Mouse (Mus musculus): ENCODE data around the gene Tex38. TPM values are rescaled to one million over a fixed set of nuclear protein-coding genes. Genes with fewer than 3 reads are reported as not detected.

Gene Tex38
- polyA plus RNA-seq, 1 experiment = not detected

GRCm38 (mm10) chr4:115733746-115734145 is 47.1 kb downstream of the Tex38 start:
- H3K27me3 ChIP-seq (ENCODE audit: control insufficient read depth, insufficient read depth, low read length, poor library complexity, severe bottlenecking) = no peaks in the 10 kb centered on the region
- H3K4me3 ChIP-seq (ENCODE audit: low read depth, low read length) = no peak overlapping the region
- peaks cover 3% of the 10 kb centered on the region for H3K4me1 ChIP-seq (ENCODE audit: control insufficient read depth, insufficient read depth, low read length)
- H3K9me3 ChIP-seq (replicated peaks; ENCODE audit: control insufficient read depth, insufficient read depth, low read length, poor library complexity, severe bottlenecking) = no peaks in the 10 kb centered on the region
- TF ChIP-seq CTCF (IDR thresholded peaks at IDR 0.05; ENCODE audit: low read depth, low read length) = no peak
- TF ChIP-seq EP300 (IDR thresholded peaks at IDR 0.05; ENCODE audit: insufficient read depth, low read depth, low read length) = no peak
- no peak for TF ChIP-seq POLR2A (IDR thresholded peaks at IDR 0.05; ENCODE audit: insufficient read depth, low read length)
- H3K36me3 ChIP-seq (ENCODE audit: control insufficient read depth, insufficient read depth, low read length, poor library complexity, severe bottlenecking) = no peaks in the 10 kb centered on the region
- no peak overlapping the region for H3K27ac ChIP-seq (ENCODE audit: insufficient read depth, low read length)
- no peak overlapping the region for H3K9ac ChIP-seq (ENCODE audit: low read depth, poor library complexity, severe bottlenecking)

- Histone ChIP-seq H3K36me3 (ENCODE audit: control insufficient read depth, insufficient read depth, low read length, poor library complexity, severe bottlenecking) (no peaks in the 10 kb centered on the region), H3K4me3 (ENCODE audit: low read depth, low read length) (no peak overlapping the region), H3K4me1 (ENCODE audit: control insufficient read depth, insufficient read depth, low read length) (no peaks in the 10 kb centered on the region), H3K9ac (ENCODE audit: low read depth, poor library complexity, severe bottlenecking) (no peak overlapping the region), H3K27ac (ENCODE audit: insufficient read depth, low read length) (no peak overlapping the region), H3K9me3 (replicated peaks; ENCODE audit: control insufficient read depth, insufficient read depth, low read length, poor library complexity, severe bottlenecking) (no peaks in the 10 kb centered on the region), H3K27me3 (ENCODE audit: control insufficient read depth, insufficient read depth, low read length, poor library complexity, severe bottlenecking) (no peaks in the 10 kb centered on the region)
- TF ChIP-seq POLR2A (IDR thresholded peaks at IDR 0.05; ENCODE audit: insufficient read depth, low read length) (no peak), EP300 (IDR thresholded peaks at IDR 0.05; ENCODE audit: insufficient read depth, low read depth, low read length) (no peak), CTCF (IDR thresholded peaks at IDR 0.05; ENCODE audit: low read depth, low read length) (no peak)
Observed at GRCm38 (mm10) chr4:115732223-115732818, 48.5 kb downstream of the Tex38 start.

GRCm38 (mm10) chr4:115731588-115732222 is 49.1 kb downstream of the Tex38 start:
- Histone ChIP-seq H3K27me3 (ENCODE audit: control insufficient read depth, insufficient read depth, low read length, poor library complexity, severe bottlenecking) (no peaks in the 10 kb centered on the region), H3K9ac (ENCODE audit: low read depth, poor library complexity, severe bottlenecking) (no peak overlapping the region), H3K36me3 (ENCODE audit: control insufficient read depth, insufficient read depth, low read length, poor library complexity, severe bottlenecking) (no peaks in the 10 kb centered on the region), H3K9me3 (replicated peaks; ENCODE audit: control insufficient read depth, insufficient read depth, low read length, poor library complexity, severe bottlenecking) (no peaks in the 10 kb centered on the region), H3K27ac (ENCODE audit: insufficient read depth, low read length) (no peak overlapping the region), H3K4me3 (ENCODE audit: low read depth, low read length) (no peak overlapping the region), H3K4me1 (ENCODE audit: control insufficient read depth, insufficient read depth, low read length) (no peaks in the 10 kb centered on the region)
- TF ChIP-seq EP300 (IDR thresholded peaks at IDR 0.05; ENCODE audit: insufficient read depth, low read depth, low read length) (no peak), CTCF (IDR thresholded peaks at IDR 0.05; ENCODE audit: low read depth, low read length) (peak; percentile 79), POLR2A (IDR thresholded peaks at IDR 0.05; ENCODE audit: insufficient read depth, low read length) (no peak)

Other genes starting within 250 kb of the Tex38 start
- gene Cyp4a31, start 217.4 kb downstream of the Tex38 start, polyA plus RNA-seq (2011; ENCODE audit: insufficient read depth, insufficient read length, low read depth, missing spikeins) = not detected in 2 replicates
- gene Cyp4a32, start 180.0 kb downstream of the Tex38 start, polyA plus RNA-seq (2011; ENCODE audit: insufficient read depth, insufficient read length, low read depth, missing spikeins) = not detected in 2 replicates
- gene Cyp4b1, start 133.3 kb downstream of the Tex38 start, polyA plus RNA-seq (2011; ENCODE audit: insufficient read depth, insufficient read length, low read depth, missing spikeins) = not detected in 2 replicates
- gene Efcab14, start 43.3 kb downstream of the Tex38 start, polyA plus RNA-seq (2011; ENCODE audit: insufficient read depth, insufficient read length, low read depth, missing spikeins) = 33.9 and 35.7 TPM in 2 replicates
- 35.2 and 35.7 TPM in 2 replicates for gene Atpaf1, start 3.8 kb upstream of the Tex38 start, polyA plus RNA-seq (2011; ENCODE audit: insufficient read depth, insufficient read length, low read depth, missing spikeins)
- gene Mob3c, start 47.1 kb upstream of the Tex38 start, polyA plus RNA-seq (2011; ENCODE audit: insufficient read depth, insufficient read length, low read depth, missing spikeins) = 3.1 and 4.3 TPM in 2 replicates
- gene Mknk1, start 58.2 kb upstream of the Tex38 start, polyA plus RNA-seq (2011; ENCODE audit: insufficient read depth, insufficient read length, low read depth, missing spikeins) = 18.9 and 22.8 TPM in 2 replicates
- not detected in 2 replicates for gene Kncn, start 103.4 kb upstream of the Tex38 start, polyA plus RNA-seq (2011; ENCODE audit: insufficient read depth, insufficient read length, low read depth, missing spikeins)
- gene 6430628N08Rik, start 109.6 kb upstream of the Tex38 start, polyA plus RNA-seq (2011; ENCODE audit: insufficient read depth, insufficient read length, low read depth, missing spikeins) = not detected in 2 replicates
- gene Dmbx1, start 158.9 kb upstream of the Tex38 start, polyA plus RNA-seq (2011; ENCODE audit: insufficient read depth, insufficient read length, low read depth, missing spikeins) = 0.70 and 0.88 TPM in 2 replicates
- 1.9 and 2.7 TPM in 2 replicates for gene Faah, start 236.9 kb upstream of the Tex38 start, polyA plus RNA-seq (2011; ENCODE audit: insufficient read depth, insufficient read length, low read depth, missing spikeins)